Mouse (Mus musculus): ENCODE measurements around the gene Nav2. TPM values are rescaled to one million over a fixed set of nuclear protein-coding genes. Genes with fewer than 3 reads are reported as not detected.

Nav2 gene
- polyA plus RNA-seq, 1 experiment from 2014 or later, result 12.4 TPM

GRCm38 (mm10) chr7:49451240-49451639 is 542.7 kb downstream of the Nav2 start:
- H3K4me3 ChIP-seq (replicated peaks), result no peak overlapping the region
- H3K27ac ChIP-seq, result no peak overlapping the region; the same call in 1 of the 2 replicates
- ATAC-seq (ENCODE audit: insufficient number of reproducible peaks, insufficient read depth, low FRiP score, low TSS enrichment, low read depth), result no peak
- peaks cover 13% of the 10 kb centered on the region; the same call in 1 of the 2 replicates for H3K27me3 ChIP-seq
- H3K9me3 ChIP-seq, result no peaks in the 10 kb centered on the region
- H3K9ac ChIP-seq (replicated peaks), result no peak overlapping the region
- H3K4me1 ChIP-seq (replicated peaks), result peaks cover 32% of the 10 kb centered on the region
- peak overlapping the region; percentile 55 for H3K4me2 ChIP-seq
- WGBS, result 82% methylated on average over 10 of the region's 10 CpGs
- no peaks in the 10 kb centered on the region for H3K36me3 ChIP-seq

GRCm38 (mm10) chr7:49452274-49452673 is 543.8 kb downstream of the Nav2 start:
- ATAC-seq (ENCODE audit: insufficient number of reproducible peaks, insufficient read depth, low FRiP score, low TSS enrichment, low read depth), result no peak
- WGBS, result 75% methylated on average over 11 of the region's 11 CpGs
- peaks cover 40% of the 10 kb centered on the region for H3K4me1 ChIP-seq (replicated peaks)
- H3K9ac ChIP-seq (replicated peaks), result no peak overlapping the region
- H3K27ac ChIP-seq, result no peak overlapping the region
- H3K4me3 ChIP-seq (replicated peaks), result no peak overlapping the region
- H3K36me3 ChIP-seq, result no peaks in the 10 kb centered on the region
- peaks cover 13% of the 10 kb centered on the region; the same call in 1 of the 2 replicates for H3K27me3 ChIP-seq
- no peaks in the 10 kb centered on the region for H3K9me3 ChIP-seq
- H3K4me2 ChIP-seq, result no peak overlapping the region

GRCm38 (mm10) chr7:49454601-49455000 is 546.1 kb downstream of the Nav2 start:
- H3K27me3 ChIP-seq, result peaks cover 13% of the 10 kb centered on the region; the same call in 1 of the 2 replicates
- H3K27ac ChIP-seq, result no peak overlapping the region
- H3K36me3 ChIP-seq, result no peaks in the 10 kb centered on the region
- no peaks in the 10 kb centered on the region for H3K9me3 ChIP-seq
- peaks cover 28% of the 10 kb centered on the region for H3K4me1 ChIP-seq (replicated peaks)
- ATAC-seq (ENCODE audit: insufficient number of reproducible peaks, insufficient read depth, low FRiP score, low TSS enrichment, low read depth), result no peak
- H3K9ac ChIP-seq (replicated peaks), result no peak overlapping the region
- H3K4me2 ChIP-seq, result no peak overlapping the region
- WGBS, result 83% methylated on average over 5 of the region's 5 CpGs
- H3K4me3 ChIP-seq (replicated peaks), result no peak overlapping the region

- ATAC-seq (ENCODE audit: insufficient number of reproducible peaks, insufficient read depth, low FRiP score, low TSS enrichment, low read depth), result no peak
- H3K9ac ChIP-seq (replicated peaks), result no peak overlapping the region
- no peak overlapping the region for H3K4me2 ChIP-seq
- H3K27ac ChIP-seq, result no peak overlapping the region
- peaks cover 13% of the 10 kb centered on the region; the same call in 1 of the 2 replicates for H3K27me3 ChIP-seq
- peaks cover 13% of the 10 kb centered on the region; the same call in 1 of the 2 replicates for H3K4me1 ChIP-seq (replicated peaks)
- H3K36me3 ChIP-seq, result no peaks in the 10 kb centered on the region
- WGBS, result 57% methylated on average over 2 of the region's 2 CpGs
- H3K9me3 ChIP-seq, result no peaks in the 10 kb centered on the region
- no peak overlapping the region for H3K4me3 ChIP-seq (replicated peaks)
Measured at GRCm38 (mm10) chr7:49456148-49456547, 547.6 kb downstream of the Nav2 start.

GRCm38 (mm10) chr7:49457398-49457797 is 548.9 kb downstream of the Nav2 start:
- Histone ChIP-seq H3K27ac (no peak overlapping the region), H3K4me1 (replicated peaks) (peaks cover 13% of the 10 kb centered on the region), H3K9me3 (no peaks in the 10 kb centered on the region), H3K4me2 (no peak overlapping the region), H3K36me3 (no peaks in the 10 kb centered on the region), H3K9ac (replicated peaks) (no peak overlapping the region), H3K27me3 (peaks cover 14% of the 10 kb centered on the region; the same call in 1 of the 2 replicates), H3K4me3 (replicated peaks) (no peak overlapping the region)
- WGBS, result 66% methylated on average over 10 of the region's 10 CpGs
- ATAC-seq (ENCODE audit: insufficient number of reproducible peaks, insufficient read depth, low FRiP score, low TSS enrichment, low read depth), result no peak

GRCm38 (mm10) chr7:49457890-49458289 is 549.4 kb downstream of the Nav2 start:
- no peak overlapping the region for H3K4me2 ChIP-seq
- no peak for ATAC-seq (ENCODE audit: insufficient number of reproducible peaks, insufficient read depth, low FRiP score, low TSS enrichment, low read depth)
- H3K9me3 ChIP-seq, result no peaks in the 10 kb centered on the region
- H3K4me3 ChIP-seq (replicated peaks), result no peak overlapping the region
- H3K4me1 ChIP-seq (replicated peaks), result peaks cover 17% of the 10 kb centered on the region
- no peaks in the 10 kb centered on the region for H3K36me3 ChIP-seq
- no peak overlapping the region for H3K27ac ChIP-seq
- no peak overlapping the region for H3K9ac ChIP-seq (replicated peaks)
- 83% methylated on average over 10 of the region's 10 CpGs for WGBS
- peaks cover 11% of the 10 kb centered on the region; the same call in 1 of the 2 replicates for H3K27me3 ChIP-seq

GRCm38 (mm10) chr7:49462328-49462811 is 553.9 kb downstream of the Nav2 start:
- peaks cover 12% of the 10 kb centered on the region; the same call in 1 of the 2 replicates for H3K27me3 ChIP-seq
- peak overlapping the region; percentile 53; the same call in 1 of the 2 replicates for H3K27ac ChIP-seq
- peaks cover 6% of the 10 kb centered on the region for H3K4me1 ChIP-seq (replicated peaks)
- WGBS, result 12% methylated on average over 10 of the region's 10 CpGs
- no peaks in the 10 kb centered on the region for H3K9me3 ChIP-seq
- no peak for ATAC-seq (ENCODE audit: insufficient number of reproducible peaks, insufficient read depth, low FRiP score, low TSS enrichment, low read depth)
- no peak overlapping the region for H3K9ac ChIP-seq (replicated peaks)
- peaks cover 6% of the 10 kb centered on the region; the same call in 1 of the 2 replicates for H3K36me3 ChIP-seq
- no peak overlapping the region for H3K4me3 ChIP-seq (replicated peaks)
- peak overlapping the region; percentile 41 for H3K4me2 ChIP-seq

GRCm38 (mm10) chr7:49467861-49468260 is 559.3 kb downstream of the Nav2 start:
- no peak overlapping the region for H3K27ac ChIP-seq
- peaks cover 6% of the 10 kb centered on the region; the same call in 1 of the 2 replicates for H3K27me3 ChIP-seq
- no peak overlapping the region for H3K4me2 ChIP-seq
- no peak overlapping the region for H3K9ac ChIP-seq (replicated peaks)
- no peak overlapping the region for H3K4me3 ChIP-seq (replicated peaks)
- ATAC-seq (ENCODE audit: insufficient number of reproducible peaks, insufficient read depth, low FRiP score, low TSS enrichment, low read depth), result peak; percentile 66; the same call in 1 of the 2 replicates
- H3K36me3 ChIP-seq, result peaks cover 6% of the 10 kb centered on the region; the same call in 1 of the 2 replicates
- 51% methylated on average over 10 of the region's 10 CpGs for WGBS
- peaks cover under 1% of the 10 kb centered on the region; the same call in 1 of the 2 replicates for H3K4me1 ChIP-seq (replicated peaks)
- H3K9me3 ChIP-seq, result no peaks in the 10 kb centered on the region

- no peak overlapping the region for H3K27ac ChIP-seq
- WGBS, result 78% methylated on average over 8 of the region's 8 CpGs
- H3K4me2 ChIP-seq, result no peak overlapping the region
- H3K9me3 ChIP-seq, result no peaks in the 10 kb centered on the region
- H3K36me3 ChIP-seq, result peaks cover 6% of the 10 kb centered on the region; the same call in 1 of the 2 replicates
- ATAC-seq (ENCODE audit: insufficient number of reproducible peaks, insufficient read depth, low FRiP score, low TSS enrichment, low read depth), result no peak
- no peak overlapping the region for H3K9ac ChIP-seq (replicated peaks)
- no peak overlapping the region for H3K4me3 ChIP-seq (replicated peaks)
- no peaks in the 10 kb centered on the region for H3K4me1 ChIP-seq (replicated peaks)
- H3K27me3 ChIP-seq, result peaks cover 6% of the 10 kb centered on the region; the same call in 1 of the 2 replicates
Measured at GRCm38 (mm10) chr7:49468492-49469205, 560.1 kb downstream of the Nav2 start.

- ATAC-seq (ENCODE audit: insufficient number of reproducible peaks, insufficient read depth, low FRiP score, low TSS enrichment, low read depth), result no peak
- WGBS, result 56% methylated on average over 3 of the region's 3 CpGs
- Histone ChIP-seq H3K36me3 (no peaks in the 10 kb centered on the region), H3K4me1 (replicated peaks) (no peaks in the 10 kb centered on the region), H3K9me3 (no peaks in the 10 kb centered on the region), H3K4me2 (no peak overlapping the region), H3K27ac (no peak overlapping the region), H3K9ac (replicated peaks) (no peak overlapping the region), H3K4me3 (replicated peaks) (no peak overlapping the region), H3K27me3 (0 out of 2 replicates have a peak, but pooled peaks cover 14% of the 10 kb centered on the region)
Measured at GRCm38 (mm10) chr7:49471278-49471677, 562.8 kb downstream of the Nav2 start.

- no peak for ATAC-seq (ENCODE audit: insufficient number of reproducible peaks, insufficient read depth, low FRiP score, low TSS enrichment, low read depth)
- Histone ChIP-seq H3K9ac (replicated peaks) (no peak overlapping the region), H3K36me3 (no peaks in the 10 kb centered on the region), H3K27ac (no peak overlapping the region), H3K27me3 (peaks cover 21% of the 10 kb centered on the region), H3K4me2 (no peak overlapping the region), H3K4me3 (replicated peaks) (no peak overlapping the region), H3K4me1 (replicated peaks) (peaks cover 28% of the 10 kb centered on the region), H3K9me3 (no peaks in the 10 kb centered on the region)
- 79% methylated on average over 6 of the region's 6 CpGs for WGBS
Measured at GRCm38 (mm10) chr7:49475282-49475681, 566.8 kb downstream of the Nav2 start.

Data from limb, embryonic 12.5 days (tissue).